7 mouse cellular contexts compared by ENCODE assay signal in the genomic region with DNA sequence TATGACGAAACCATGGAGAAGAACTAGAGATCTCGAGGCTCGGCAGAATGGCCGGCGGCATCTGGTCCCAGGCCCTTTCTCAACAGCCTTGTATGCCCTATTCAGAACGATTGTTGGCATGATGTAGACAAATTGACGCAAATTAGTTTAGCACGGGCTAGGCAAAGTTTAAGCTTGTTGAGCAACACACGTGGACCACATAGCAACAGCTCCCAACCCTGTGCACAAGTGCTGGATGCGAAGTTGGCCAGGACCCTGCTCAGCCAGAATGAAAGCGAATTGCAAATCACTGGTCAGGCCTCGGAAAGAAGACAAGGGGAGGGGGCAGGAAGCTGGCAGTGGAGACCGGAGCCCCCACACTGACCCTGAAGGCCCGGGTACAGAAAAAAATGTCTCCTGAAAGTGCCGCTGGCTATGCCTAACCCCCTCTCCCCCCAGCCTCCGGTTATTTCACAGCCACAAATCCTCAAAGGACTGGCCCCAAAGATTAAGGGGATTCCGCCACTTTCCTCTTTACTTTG. TPM values are rescaled to one million over a fixed set of nuclear protein-coding genes. Genes with fewer than 3 reads are reported as not detected.
DNase-seq lines count a peak whose midpoint lies in the region; ATAC-seq lines count a peak whose summit lies in the region.

No protein-coding gene starts in this region.

- H3K9me3 ChIP-seq in forebrain, embryonic 13.5 days (replicated peaks): no peaks in the 10 kb centered on the region
- no peaks in the 10 kb centered on the region for H3K9me3 ChIP-seq in hindbrain, embryonic 16.5 days (ENCODE audit: control insufficient read depth, low read length)

- no peak overlapping the region for H3K27ac ChIP-seq in forebrain, embryonic 13.5 days
- no peak overlapping the region for H3K27ac ChIP-seq in hindbrain, embryonic 16.5 days (ENCODE audit: low read depth, low read length)

- whole genome bisulfite sequencing in forebrain, embryonic 13.5 days: 5% methylated on average over 17 of the region's 17 CpGs
- WGBS in hindbrain, embryonic 16.5 days: 11% methylated on average over 17 of the region's 17 CpGs

- peaks cover 11% of the 10 kb centered on the region for H3K4me1 ChIP-seq in forebrain, embryonic 13.5 days
- H3K4me1 ChIP-seq in hindbrain, embryonic 16.5 days (ENCODE audit: control insufficient read depth, insufficient read depth, low read depth, low read length): peaks cover 4% of the 10 kb centered on the region

- H3K4me2 ChIP-seq in forebrain, embryonic 13.5 days: peak overlapping the region; percentile 48
- peak overlapping the region; percentile 40 for H3K4me2 ChIP-seq in hindbrain, embryonic 16.5 days (ENCODE audit: low read length)

- DNase-seq in embryo, embryonic 10 days (ENCODE audit: low spot score): peak; percentile 74
- peak; percentile 35 for DNase-seq in lung, postnatal 36 days
- DNase-seq in layer of hippocampus, adult 18-20 months (ENCODE audit: low spot score in 2 of 2): no peak
- no peak for DNase-seq in cerebellum, adult 11-12 months
- DNase-seq in thymus, adult 18-20 months: no peak

- peak overlapping the region; percentile 10; the same call in 1 of the 2 replicates for H3K4me3 ChIP-seq in forebrain, embryonic 13.5 days
- no peak overlapping the region; the same call in 1 of the 2 replicates for H3K4me3 ChIP-seq in hindbrain, embryonic 16.5 days (ENCODE audit: low read length)

- peak; percentile 72 for ATAC-seq in forebrain, embryonic 13.5 days
- ATAC-seq in hindbrain, embryonic 16.5 days: peak; percentile 86

- H3K9ac ChIP-seq in forebrain, embryonic 13.5 days: peak overlapping the region; percentile 38; the same call in 1 of the 2 replicates
- no peak overlapping the region for H3K9ac ChIP-seq in hindbrain, embryonic 16.5 days (ENCODE audit: low read depth, low read length)

- H3K27me3 ChIP-seq in forebrain, embryonic 13.5 days: peaks cover 26% of the 10 kb centered on the region
- peaks cover 3% of the 10 kb centered on the region for H3K27me3 ChIP-seq in hindbrain, embryonic 16.5 days (replicated peaks; ENCODE audit: control insufficient read depth, insufficient read depth, low read length)

- no peaks in the 10 kb centered on the region for H3K36me3 ChIP-seq in forebrain, embryonic 13.5 days (ENCODE audit: poor library complexity, severe bottlenecking)
- no peaks in the 10 kb centered on the region for H3K36me3 ChIP-seq in hindbrain, embryonic 16.5 days (ENCODE audit: control insufficient read depth, insufficient read depth, low read length)

RNA-seq across cellular contexts. Expression of a gene that starts 58.0 kb away (rescaled TPM):
- 2.2 and 2.3 TPM in 2 replicates for polyA plus RNA-seq in forebrain, embryonic 13.5 days (2015; fragmentation: Nextera tagmentation; extraction: Ambion mirVana)
- polyA plus RNA-seq in hindbrain, embryonic 16.5 days (2015; fragmentation: Nextera tagmentation; extraction: Ambion mirVana): 2.3 and 2.9 TPM in 2 replicates
- total RNA-seq in layer of hippocampus, adult 18-20 months (2021): 1 to 10 TPM in 1 of 2 experiments, under 1 TPM in 1; 0.56 to 1.3 TPM

RNA-seq across cellular contexts. Expression of a gene that starts 58.2 kb away (rescaled TPM):
- 57.5 and 58.5 TPM in 2 replicates for polyA plus RNA-seq in forebrain, embryonic 13.5 days (2015; fragmentation: Nextera tagmentation; extraction: Ambion mirVana)
- 52.4 and 54.7 TPM in 2 replicates for polyA plus RNA-seq in hindbrain, embryonic 16.5 days (2015; fragmentation: Nextera tagmentation; extraction: Ambion mirVana)
- 10 to 100 TPM; 31.0 to 32.8 TPM for total RNA-seq in layer of hippocampus, adult 18-20 months (2021)

Comparison
In these comparisons a context has a peak if more than half of its experiments do, and no peak if none do; other contexts are left out.
1. DNase-seq: peak in embryo, embryonic 10 days (single experiment) and lung, postnatal 36 days (single experiment); none in layer of hippocampus, adult 18-20 months (0 of 2), cerebellum, adult 11-12 months (single experiment) and thymus, adult 18-20 months (0 of 2).